Mouse (Mus musculus) regulatory T cell (primary cell): ENCODE measurements around the gene Mrs2.
"Not testable (repeated sequence)": the region's sequence is repeated elsewhere in the genome, so short reads cannot be mapped to it uniquely, and the experiment has no call there.

ENCODE experiments used
- in situ Hi-C: fragments of 300-600 bp; cut with MboI, MseI; formaldehyde crosslinking; loops from one replicate; pipeline ENCODE4 v1.15.1; 2025; ENCODE audit warnings: high pct_unique_total_duplicates

Gene Mrs2

DNA sequence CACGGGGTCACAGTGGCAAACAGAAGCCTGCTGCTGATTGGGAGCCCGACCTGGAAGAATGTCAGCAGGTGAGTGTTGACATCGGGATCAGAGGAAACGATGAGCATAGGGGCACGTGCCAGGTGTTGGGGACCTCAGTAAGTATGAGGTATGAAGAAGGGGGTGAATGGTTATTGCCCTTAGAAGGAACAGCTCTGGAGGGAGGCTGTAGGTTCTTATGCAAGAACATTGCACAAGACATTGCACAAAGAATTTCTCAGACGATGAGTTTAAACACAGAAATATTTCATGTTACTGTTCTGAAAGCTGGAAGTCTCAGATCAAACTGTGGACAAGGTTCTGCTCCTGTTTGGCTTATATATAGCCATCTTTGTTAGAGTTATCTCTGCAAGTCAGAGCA, 39.1 kb downstream of the Mrs2 start:
- in situ Hi-C loops: no loop called here

DNA sequence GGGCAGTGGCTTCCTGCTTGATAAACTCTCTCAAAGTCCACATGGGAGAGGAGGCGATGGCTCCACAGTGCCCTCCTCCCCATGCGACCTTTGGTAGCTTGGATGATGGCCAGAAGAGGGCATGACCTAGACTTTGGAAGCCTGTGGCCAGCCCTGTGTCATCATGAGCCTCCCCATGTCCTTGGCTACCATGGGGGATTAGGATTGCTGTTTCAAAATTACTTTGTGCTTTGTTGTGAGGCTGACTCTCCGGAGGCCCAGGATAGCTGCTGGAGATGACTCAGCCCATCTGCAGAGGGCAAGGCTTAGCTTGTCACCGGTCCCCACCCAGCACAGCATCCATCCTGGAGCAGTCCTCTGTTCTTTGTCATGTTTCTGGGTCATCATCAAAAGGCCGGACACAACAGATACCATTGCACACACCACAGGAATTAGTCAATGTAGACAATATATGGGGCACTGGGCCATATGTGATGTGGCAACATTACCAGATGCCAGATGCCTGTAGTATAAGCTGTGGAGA, 42.3 kb downstream of the Mrs2 start:
- in situ Hi-C loops: no loop called here

- in situ Hi-C loops: no loop called here
Observed at GRCm38 (mm10) chr13:24976384-24976783, 43.8 kb downstream of the Mrs2 start.

GRCm38 (mm10) chr13:24971776-24972175, 48.4 kb downstream of the Mrs2 start:
- in situ Hi-C loops: not testable (repeated sequence)

DNA sequence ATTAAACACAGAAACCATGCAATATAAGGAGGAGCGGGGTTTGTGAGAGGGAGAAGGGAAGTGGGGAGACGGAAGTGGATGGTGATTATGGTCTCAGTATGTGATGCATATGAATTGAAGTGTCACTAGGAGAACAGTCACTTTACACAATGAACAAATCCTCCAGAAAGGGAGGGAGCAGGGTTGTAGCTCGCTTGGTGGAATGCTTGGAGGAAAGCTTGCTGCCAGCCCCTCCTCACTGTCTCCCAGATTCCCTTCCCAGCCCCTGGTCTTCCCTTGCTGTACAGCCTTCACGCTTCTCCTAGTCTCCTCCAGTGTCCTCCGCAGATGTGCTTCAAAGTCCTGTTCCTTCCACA, 54.4 kb downstream of the Mrs2 start:
- in situ Hi-C loops: no loop called here

DNA sequence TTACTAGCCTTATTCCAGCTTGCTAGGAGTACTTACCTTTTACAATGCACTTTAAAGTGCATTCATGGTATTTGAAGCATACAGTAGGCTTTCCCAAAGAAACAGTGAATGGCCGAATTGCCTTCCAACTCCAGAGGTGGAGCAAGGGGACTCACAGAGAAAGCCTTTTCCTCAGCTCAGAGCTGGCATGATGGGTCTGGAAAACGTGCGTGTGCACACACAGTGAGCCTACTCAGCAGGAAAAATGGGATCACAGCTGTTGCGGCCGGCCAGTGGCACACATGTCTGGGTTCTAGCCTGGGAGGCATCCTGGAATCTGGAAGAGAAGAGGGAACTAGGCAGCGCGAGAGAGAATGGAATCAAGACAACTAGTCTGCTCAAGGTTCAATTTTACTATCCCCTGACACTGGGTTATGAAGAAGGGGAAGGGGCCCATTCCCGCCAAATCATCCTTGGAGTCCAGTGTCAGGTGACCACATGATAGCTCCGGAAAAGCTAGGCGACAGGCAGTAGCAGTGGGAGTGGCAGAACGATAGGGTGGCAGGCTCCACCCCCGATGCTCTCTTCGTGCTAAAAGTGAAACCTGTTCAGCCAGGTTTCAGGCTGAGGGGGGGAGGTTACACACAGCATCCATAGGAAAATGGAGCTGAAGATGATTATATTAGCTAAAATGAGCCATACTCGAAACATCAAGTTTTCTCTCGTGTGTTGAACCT, 54.9 kb downstream of the Mrs2 start:
- in situ Hi-C loops: no loop called here

DNA sequence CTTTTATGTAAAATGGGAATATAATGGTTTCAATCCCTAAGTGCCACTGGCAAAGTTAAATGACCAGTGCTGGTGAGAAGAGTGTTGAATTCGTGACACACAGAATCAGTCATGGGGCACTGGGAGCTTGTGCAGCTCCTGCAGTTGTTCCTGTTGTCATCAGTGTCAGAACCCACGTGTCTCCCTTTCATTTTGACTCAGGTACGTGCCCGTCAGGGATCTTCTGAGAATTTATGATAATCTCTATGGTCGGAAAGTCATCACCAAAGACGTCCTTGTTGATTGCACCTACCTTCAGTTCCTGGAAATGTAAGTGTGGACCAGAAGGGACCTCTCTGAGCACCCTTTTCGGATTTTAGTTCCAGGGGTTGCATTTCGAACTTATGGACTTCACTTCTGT, 58.1 kb downstream of the Mrs2 start:
- in situ Hi-C loops: no loop called here

GRCm38 (mm10) chr13:24960084-24960483, 60.1 kb downstream of the Mrs2 start:
- in situ Hi-C loops: no loop called here

- in situ Hi-C loops: no loop called here
Observed at GRCm38 (mm10) chr13:24958671-24959070, 61.5 kb downstream of the Mrs2 start.

GRCm38 (mm10) chr13:24955500-24955899, 64.7 kb downstream of the Mrs2 start:
- in situ Hi-C loops: no loop called here

- in situ Hi-C loops: no loop called here
Observed at GRCm38 (mm10) chr13:24955091-24955490, 65.1 kb downstream of the Mrs2 start.

DNA sequence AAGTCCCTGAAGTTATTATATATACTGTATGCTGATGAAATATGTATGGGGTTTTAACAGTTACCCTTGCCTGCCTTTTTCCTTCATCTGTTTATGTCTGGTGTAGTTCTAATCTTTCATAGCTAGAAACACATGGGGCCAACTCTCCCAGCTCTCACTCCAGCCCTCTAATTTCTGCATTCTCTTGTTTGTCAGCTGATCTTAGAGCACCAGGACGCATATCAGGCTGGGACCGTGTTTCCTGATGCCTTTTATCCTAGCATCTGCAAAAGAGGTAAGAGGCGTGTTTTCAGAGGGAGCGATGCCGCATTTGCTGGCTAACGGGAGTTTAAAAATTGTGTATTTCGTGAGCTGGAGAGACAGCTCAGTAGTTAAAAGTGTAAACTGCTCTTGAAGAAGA, 67.5 kb downstream of the Mrs2 start:
- in situ Hi-C loops: no loop called here

GRCm38 (mm10) chr13:24948870-24949269, 71.3 kb downstream of the Mrs2 start:
- in situ Hi-C loops: no loop called here

DNA sequence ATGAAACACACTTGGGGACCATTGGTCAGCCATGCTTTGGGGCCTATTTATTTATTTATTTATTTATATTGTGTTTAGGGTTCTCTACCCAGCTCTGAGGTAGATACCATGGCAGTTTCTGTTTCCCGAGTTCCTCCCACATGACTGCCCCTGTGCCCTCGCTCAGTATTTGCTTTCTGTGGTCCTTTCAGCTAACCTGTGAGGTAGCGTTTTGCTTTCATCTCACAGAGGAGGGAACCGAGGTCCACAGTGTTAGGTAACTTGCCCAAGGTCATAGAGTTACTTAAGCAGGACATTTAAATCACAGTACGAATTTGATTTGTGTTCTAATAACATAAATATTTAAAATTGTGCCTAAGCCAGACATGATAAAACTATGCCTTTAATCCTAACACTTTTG, 73.0 kb downstream of the Mrs2 start:
- in situ Hi-C loops: no loop called here

GRCm38 (mm10) chr13:24945567-24945966, 74.6 kb downstream of the Mrs2 start:
- in situ Hi-C loops: no loop called here

DNA sequence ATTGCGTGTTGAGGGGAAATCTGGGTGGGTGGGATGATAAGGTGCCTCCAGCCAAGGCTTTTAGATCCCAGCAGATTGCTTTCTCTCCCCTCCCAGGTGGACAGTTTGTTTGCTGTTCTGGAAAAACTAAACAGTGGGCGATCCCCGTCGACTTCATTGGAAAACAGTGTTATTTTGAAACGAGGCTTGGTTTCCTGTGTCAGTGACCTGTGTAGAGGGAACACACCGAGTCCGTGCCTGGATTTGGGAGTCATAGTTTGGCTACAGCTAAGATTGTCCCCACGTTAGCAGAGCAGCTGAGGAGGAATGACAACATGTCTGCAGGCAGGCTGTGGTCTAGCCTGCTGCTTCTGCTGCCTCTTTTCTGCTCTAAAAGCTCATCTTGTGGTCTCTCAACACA, 76.9 kb downstream of the Mrs2 start:
- in situ Hi-C loops: loop anchor here (5.0 kb wide), 1 partner anchor 106 kb away; no protein-coding TSS in a partner anchor

DNA sequence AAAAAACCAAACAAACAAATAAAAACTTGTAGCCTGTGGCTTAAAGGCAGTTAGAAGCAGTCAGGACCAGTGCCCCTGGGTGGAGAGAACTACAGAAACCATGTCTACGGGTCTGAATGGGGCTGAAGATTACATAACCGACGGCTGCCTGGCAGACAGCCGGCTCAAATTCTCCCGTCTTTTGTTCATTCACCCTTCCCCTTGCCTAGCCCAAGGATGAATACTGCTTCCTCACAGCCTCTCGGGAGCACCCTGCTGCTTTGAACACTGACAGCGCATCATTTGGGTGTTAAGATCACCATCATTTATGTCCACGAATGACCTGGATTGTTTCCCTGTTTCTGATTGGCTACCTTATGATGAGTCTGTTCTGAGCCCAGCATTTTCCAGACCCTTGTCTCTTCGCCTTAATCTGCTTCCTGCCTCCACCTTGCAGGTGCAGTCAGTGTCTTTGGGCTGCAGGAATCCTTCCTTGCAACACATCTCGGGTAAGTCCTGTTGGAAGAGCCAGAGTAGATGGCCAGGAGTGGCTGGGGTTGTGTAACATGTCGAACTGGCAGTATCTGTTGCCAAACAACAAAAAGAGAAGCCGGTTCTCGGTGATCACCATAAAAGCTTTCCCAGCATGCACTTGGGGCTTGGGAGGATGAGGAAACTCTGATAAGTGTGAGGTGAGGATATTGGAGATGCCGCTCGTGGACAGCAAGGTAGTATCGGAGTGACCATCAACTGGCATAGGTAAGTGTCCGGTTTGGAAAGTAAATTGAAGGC, 77.5 kb downstream of the Mrs2 start, which contains the start of gene Gpld1:
TSS of gene Gpld1 (plus strand) at position 641 of the 771 bp plus-strand sequence.
- in situ Hi-C loops: loop anchor here (5.0 kb wide), 1 partner anchor 105 kb away; no protein-coding TSS in a partner anchor

DNA sequence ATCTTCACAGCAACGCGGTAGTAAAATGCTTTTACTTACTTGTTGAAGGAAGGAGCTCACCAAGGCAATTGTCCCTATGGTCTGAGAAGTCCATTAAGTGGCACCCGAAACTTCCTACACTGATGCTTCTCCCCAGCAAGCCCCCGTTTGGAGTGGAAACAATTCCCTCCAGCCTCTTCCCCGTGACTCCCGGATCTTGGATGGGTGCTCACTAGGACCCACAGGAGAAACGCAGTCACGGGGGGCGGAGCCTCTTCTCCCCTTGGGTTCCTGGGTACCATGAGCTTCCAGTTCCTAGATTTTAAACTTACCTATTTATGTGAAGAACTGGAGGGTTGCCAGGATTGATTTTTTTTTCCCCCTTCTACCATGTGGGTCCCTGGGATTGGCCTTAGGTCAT, 80.7 kb downstream of the Mrs2 start:
- in situ Hi-C loops: loop anchor here (5.0 kb wide), 1 partner anchor 48 kb away; no protein-coding TSS in a partner anchor

- in situ Hi-C loops: loop anchor here (5.0 kb wide), 1 partner anchor 49 kb away; no protein-coding TSS in a partner anchor
Observed at GRCm38 (mm10) chr13:24938683-24939082, 81.5 kb downstream of the Mrs2 start.

DNA sequence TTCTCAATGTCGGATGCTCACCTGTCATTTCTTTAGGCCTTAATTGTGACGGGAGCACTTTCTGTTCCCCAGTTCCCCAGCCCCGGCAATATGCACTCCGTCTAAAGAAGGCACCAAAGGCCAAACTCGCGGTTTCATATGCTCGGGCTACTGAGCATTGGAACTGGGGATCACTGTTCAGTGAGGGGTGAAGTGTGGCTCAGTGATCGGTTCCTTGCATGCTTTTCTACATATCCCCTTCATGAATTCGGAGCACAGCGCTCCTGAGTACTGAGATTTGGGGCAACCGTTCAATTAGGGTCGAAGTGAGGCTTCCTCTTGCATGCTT, 82.4 kb downstream of the Mrs2 start:
- in situ Hi-C loops: loop anchor here (5.0 kb wide), 1 partner anchor 49 kb away; no protein-coding TSS in a partner anchor
